Mouse (Mus musculus): ENCODE data around the gene Vamp4. TPM values are rescaled to one million over a fixed set of nuclear protein-coding genes. Genes with fewer than 3 reads are reported as not detected.

Gene Vamp4
- polyA plus RNA-seq, 1 experiment from 2014 or later, result 70.6 TPM

GRCm38 (mm10) chr1:162570931-162571601 lies 751 bp downstream of the Vamp4 start:
- Histone ChIP-seq H3K4me1 (replicated peaks; ENCODE audit: control insufficient read depth, insufficient read depth, low read length) (peaks cover 14% of the 10 kb centered on the region), H3K4me2 (replicated peaks) (peak overlapping the region; percentile 65), H3K9me3 (ENCODE audit: control insufficient read depth, low read length) (0 out of 2 replicates have a peak, but pooled peaks cover 4% of the 10 kb centered on the region), H3K4me3 (replicated peaks; ENCODE audit: low read length) (peak overlapping the region; percentile 98), H3K27me3 (ENCODE audit: control insufficient read depth, insufficient read depth, low read length) (no peaks in the 10 kb centered on the region), H3K27ac (peak overlapping the region; percentile 95), H3K36me3 (replicated peaks; ENCODE audit: control insufficient read depth, insufficient read depth) (peaks cover 21% of the 10 kb centered on the region), H3K9ac (peak overlapping the region; percentile 93)
- ATAC-seq (ENCODE audit: low FRiP score) (no peak), DNase-seq (ENCODE audit: low spot score) (peak; percentile 37)
- under 1% methylated on average over 46 of the region's 46 CpGs for WGBS

DNA sequence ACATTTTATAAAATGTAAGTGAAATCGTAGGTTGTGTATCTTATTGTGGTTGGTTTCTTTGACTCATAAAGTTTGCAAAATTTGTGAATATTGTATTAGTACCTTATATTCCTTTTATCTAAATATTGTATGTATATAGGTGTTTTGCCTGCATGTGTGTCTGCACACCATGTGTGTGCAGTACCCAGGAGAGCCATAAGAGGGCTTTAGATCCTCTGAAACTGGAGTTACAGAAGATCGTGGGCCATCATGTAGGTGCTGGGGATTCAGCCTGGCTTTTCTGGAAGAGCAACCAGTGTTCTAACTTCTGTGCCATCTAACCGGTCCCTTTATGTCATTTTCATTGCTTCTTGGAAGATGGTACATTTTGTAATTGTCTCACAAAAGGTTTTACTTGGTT lies 4.8 kb downstream of the Vamp4 start:
- H3K9ac ChIP-seq, result no peak overlapping the region
- 0 out of 2 replicates have a peak, but pooled peaks cover 4% of the 10 kb centered on the region for H3K9me3 ChIP-seq (ENCODE audit: control insufficient read depth, low read length)
- H3K4me3 ChIP-seq (replicated peaks; ENCODE audit: low read length), result no peak overlapping the region
- 96% methylated on average over 3 of the region's 3 CpGs for WGBS
- H3K36me3 ChIP-seq (replicated peaks; ENCODE audit: control insufficient read depth, insufficient read depth), result peaks cover 53% of the 10 kb centered on the region
- no peak overlapping the region for H3K27ac ChIP-seq
- no peak overlapping the region for H3K4me2 ChIP-seq (replicated peaks)
- H3K4me1 ChIP-seq (replicated peaks; ENCODE audit: control insufficient read depth, insufficient read depth, low read length), result peaks cover 8% of the 10 kb centered on the region
- ATAC-seq (ENCODE audit: low FRiP score), result no peak
- DNase-seq (ENCODE audit: low spot score), result no peak
- H3K27me3 ChIP-seq (ENCODE audit: control insufficient read depth, insufficient read depth, low read length), result no peaks in the 10 kb centered on the region

- no peak overlapping the region for H3K4me2 ChIP-seq (replicated peaks)
- H3K9ac ChIP-seq, result no peak overlapping the region
- H3K27ac ChIP-seq, result no peak overlapping the region
- no peaks in the 10 kb centered on the region for H3K27me3 ChIP-seq (ENCODE audit: control insufficient read depth, insufficient read depth, low read length)
- H3K36me3 ChIP-seq (replicated peaks; ENCODE audit: control insufficient read depth, insufficient read depth), result peaks cover 51% of the 10 kb centered on the region
- WGBS, result 88% methylated on average over 2 of the region's 2 CpGs
- DNase-seq (ENCODE audit: low spot score), result no peak
- no peaks in the 10 kb centered on the region for H3K9me3 ChIP-seq (ENCODE audit: control insufficient read depth, low read length)
- ATAC-seq (ENCODE audit: low FRiP score), result no peak
- no peak overlapping the region for H3K4me3 ChIP-seq (replicated peaks; ENCODE audit: low read length)
- no peaks in the 10 kb centered on the region for H3K4me1 ChIP-seq (replicated peaks; ENCODE audit: control insufficient read depth, insufficient read depth, low read length)
Measured at GRCm38 (mm10) chr1:162582884-162583283, 12.6 kb downstream of the Vamp4 start.

DNA sequence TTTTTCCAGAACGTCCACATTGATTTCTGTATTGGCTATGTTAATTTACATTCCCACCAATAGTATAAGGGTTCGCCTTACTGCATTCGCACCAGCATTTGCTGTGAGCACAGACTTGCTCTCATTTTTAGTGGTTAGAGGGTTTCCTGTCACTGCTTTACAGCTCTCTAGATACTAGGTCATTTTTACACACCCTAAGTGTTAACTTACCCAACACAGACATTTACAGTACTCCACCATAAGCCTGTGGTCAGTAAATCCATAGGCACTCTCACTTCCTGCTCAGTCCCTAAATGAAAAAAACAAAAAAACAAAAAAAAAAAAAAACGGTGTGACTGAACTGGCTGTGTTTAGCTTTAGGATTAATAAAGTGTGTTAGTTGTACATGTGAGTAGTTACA lies 16.0 kb downstream of the Vamp4 start:
- 88% methylated on average over 4 of the region's 4 CpGs for WGBS
- H3K4me1 ChIP-seq (replicated peaks; ENCODE audit: control insufficient read depth, insufficient read depth, low read length), result no peaks in the 10 kb centered on the region; the same call in 1 of the 2 replicates
- peaks cover 33% of the 10 kb centered on the region for H3K36me3 ChIP-seq (replicated peaks; ENCODE audit: control insufficient read depth, insufficient read depth)
- H3K4me2 ChIP-seq (replicated peaks), result no peak overlapping the region
- H3K4me3 ChIP-seq (replicated peaks; ENCODE audit: low read length), result no peak overlapping the region
- no peaks in the 10 kb centered on the region for H3K27me3 ChIP-seq (ENCODE audit: control insufficient read depth, insufficient read depth, low read length)
- ATAC-seq (ENCODE audit: low FRiP score) (no peak), DNase-seq (ENCODE audit: low spot score) (no peak)
- H3K9ac ChIP-seq, result no peak overlapping the region
- H3K27ac ChIP-seq, result no peak overlapping the region
- H3K9me3 ChIP-seq (ENCODE audit: control insufficient read depth, low read length), result no peaks in the 10 kb centered on the region

DNA sequence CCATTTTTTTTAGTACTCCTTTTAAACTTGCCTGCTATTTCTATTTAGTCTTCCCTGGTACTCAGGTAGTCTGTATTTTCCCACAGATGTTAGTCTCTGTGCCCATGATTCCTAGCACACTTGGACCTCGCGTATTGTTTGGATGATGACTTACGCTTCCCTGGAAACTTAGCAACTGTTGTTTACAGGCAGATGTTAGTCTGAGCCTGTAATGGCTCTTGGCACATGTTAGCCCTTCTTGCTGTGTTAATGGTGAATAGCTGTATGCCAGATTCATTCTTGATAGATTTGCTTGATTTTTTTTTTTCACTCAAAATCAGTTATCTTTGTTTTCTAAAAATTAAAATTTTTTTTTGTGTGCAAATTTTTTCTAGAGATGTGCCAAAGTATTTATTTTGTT lies 18.3 kb downstream of the Vamp4 start:
- Histone ChIP-seq H3K9me3 (ENCODE audit: control insufficient read depth, low read length) (no peaks in the 10 kb centered on the region), H3K4me3 (replicated peaks; ENCODE audit: low read length) (no peak overlapping the region), H3K27ac (no peak overlapping the region), H3K4me1 (replicated peaks; ENCODE audit: control insufficient read depth, insufficient read depth, low read length) (no peaks in the 10 kb centered on the region; the same call in 1 of the 2 replicates), H3K9ac (no peak overlapping the region), H3K36me3 (replicated peaks; ENCODE audit: control insufficient read depth, insufficient read depth) (peaks cover 31% of the 10 kb centered on the region), H3K4me2 (replicated peaks) (no peak overlapping the region), H3K27me3 (ENCODE audit: control insufficient read depth, insufficient read depth, low read length) (no peaks in the 10 kb centered on the region)
- DNase-seq (ENCODE audit: low spot score) (no peak), ATAC-seq (ENCODE audit: low FRiP score) (no peak)
- WGBS, result 76% methylated on average over 3 of the region's 3 CpGs

- Histone ChIP-seq H3K36me3 (replicated peaks; ENCODE audit: control insufficient read depth, insufficient read depth) (peaks cover 25% of the 10 kb centered on the region; the same call in 1 of the 2 replicates), H3K27ac (no peak overlapping the region), H3K9me3 (ENCODE audit: control insufficient read depth, low read length) (no peaks in the 10 kb centered on the region), H3K9ac (no peak overlapping the region), H3K4me1 (replicated peaks; ENCODE audit: control insufficient read depth, insufficient read depth, low read length) (no peaks in the 10 kb centered on the region; the same call in 1 of the 2 replicates), H3K4me2 (replicated peaks) (no peak overlapping the region), H3K4me3 (replicated peaks; ENCODE audit: low read length) (no peak overlapping the region), H3K27me3 (ENCODE audit: control insufficient read depth, insufficient read depth, low read length) (no peaks in the 10 kb centered on the region)
- ATAC-seq (ENCODE audit: low FRiP score) (peak; percentile 77; the same call in 1 of the 2 replicates), DNase-seq (ENCODE audit: low spot score) (no peak)
- WGBS, result 4% methylated on average over 9 of the region's 9 CpGs
Measured at GRCm38 (mm10) chr1:162589443-162589842, 19.1 kb downstream of the Vamp4 start.

- Histone ChIP-seq H3K4me1 (replicated peaks; ENCODE audit: control insufficient read depth, insufficient read depth, low read length) (no peaks in the 10 kb centered on the region; the same call in 1 of the 2 replicates), H3K4me2 (replicated peaks) (no peak overlapping the region), H3K36me3 (replicated peaks; ENCODE audit: control insufficient read depth, insufficient read depth) (peaks cover 21% of the 10 kb centered on the region; the same call in 1 of the 2 replicates), H3K27me3 (ENCODE audit: control insufficient read depth, insufficient read depth, low read length) (no peaks in the 10 kb centered on the region), H3K4me3 (replicated peaks; ENCODE audit: low read length) (no peak overlapping the region), H3K9ac (no peak overlapping the region), H3K9me3 (ENCODE audit: control insufficient read depth, low read length) (no peaks in the 10 kb centered on the region), H3K27ac (peak overlapping the region; percentile 12; the same call in 1 of the 2 replicates)
- DNase-seq (ENCODE audit: low spot score) (no peak), ATAC-seq (ENCODE audit: low FRiP score) (peak; percentile 66; the same call in 1 of the 2 replicates)
- WGBS, result 51% methylated on average over 8 of the region's 8 CpGs
Measured at GRCm38 (mm10) chr1:162590415-162590997, 20.2 kb downstream of the Vamp4 start.

DNA sequence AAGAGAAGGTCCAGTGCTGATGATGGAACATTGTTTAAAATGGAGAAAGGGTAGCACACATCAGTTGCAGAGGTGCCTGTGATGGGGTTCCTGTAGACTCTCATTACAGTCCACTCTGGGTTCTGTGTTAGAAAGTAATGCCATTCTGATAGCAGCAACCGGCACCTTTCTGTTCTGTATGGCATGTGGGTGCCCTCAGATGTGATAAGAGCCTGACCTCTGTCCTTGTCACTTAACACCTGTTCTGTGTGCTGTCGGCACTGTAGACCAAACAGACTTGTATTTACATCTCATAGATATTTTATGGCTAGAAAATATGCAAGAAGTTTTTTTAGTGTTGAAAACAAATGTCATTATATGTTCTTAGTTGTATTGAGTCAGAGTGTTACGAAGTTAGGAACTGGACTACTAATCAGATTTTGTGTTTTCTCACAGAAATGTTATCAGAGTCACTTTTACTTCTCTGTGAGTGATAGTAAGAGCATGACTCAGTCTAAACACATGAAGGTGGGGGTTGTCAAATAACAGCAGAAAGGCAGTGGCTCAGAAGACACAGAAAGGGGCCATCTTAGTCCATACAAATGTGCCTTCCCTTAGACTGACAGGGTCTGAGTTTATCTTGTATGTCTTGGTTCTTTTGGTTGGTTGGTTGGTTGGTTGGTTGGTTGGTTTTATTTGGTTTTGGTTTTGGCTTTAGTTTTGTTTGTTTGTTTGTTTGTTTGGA lies 27.2 kb downstream of the Vamp4 start:
- Histone ChIP-seq H3K9me3 (ENCODE audit: control insufficient read depth, low read length) (no peaks in the 10 kb centered on the region), H3K4me1 (replicated peaks; ENCODE audit: control insufficient read depth, insufficient read depth, low read length) (peaks cover 10% of the 10 kb centered on the region; the same call in 1 of the 2 replicates)
- 91% methylated on average over 3 of the region's 3 CpGs for WGBS

DNA sequence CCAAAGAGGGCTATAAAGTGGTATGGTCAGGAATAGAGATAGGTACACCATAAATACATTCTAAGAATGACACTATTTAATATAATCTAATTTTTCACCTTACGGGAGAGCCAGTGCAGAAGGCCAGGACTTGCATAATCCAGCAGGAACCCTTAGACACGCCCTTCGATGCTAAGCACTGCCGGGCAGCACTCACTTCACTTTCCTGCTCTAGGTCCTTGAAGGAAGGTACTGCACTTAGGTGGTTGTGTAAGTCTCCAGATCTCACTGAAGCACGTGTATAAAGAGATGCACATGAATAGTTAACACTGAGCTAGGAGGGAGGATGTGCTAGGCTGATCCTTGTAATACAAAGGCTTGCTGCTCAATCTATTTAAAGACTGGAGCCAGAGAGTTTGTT lies 29.3 kb downstream of the Vamp4 start:
- Histone ChIP-seq H3K4me1 (replicated peaks; ENCODE audit: control insufficient read depth, insufficient read depth, low read length) (peaks cover 10% of the 10 kb centered on the region; the same call in 1 of the 2 replicates), H3K9ac (no peak overlapping the region), H3K4me3 (replicated peaks; ENCODE audit: low read length) (no peak overlapping the region), H3K9me3 (ENCODE audit: control insufficient read depth, low read length) (no peaks in the 10 kb centered on the region), H3K36me3 (replicated peaks; ENCODE audit: control insufficient read depth, insufficient read depth) (peaks cover 34% of the 10 kb centered on the region; the same call in 1 of the 2 replicates), H3K27ac (no peak overlapping the region), H3K27me3 (ENCODE audit: control insufficient read depth, insufficient read depth, low read length) (no peaks in the 10 kb centered on the region), H3K4me2 (replicated peaks) (no peak overlapping the region)
- no peak for ATAC-seq (ENCODE audit: low FRiP score)
- no peak for DNase-seq (ENCODE audit: low spot score)
- WGBS, result 91% methylated on average over 5 of the region's 5 CpGs

More for the DNA sequence above, 27.2 kb downstream of the Vamp4 start:
- ATAC-seq (ENCODE audit: low FRiP score) (no peak), DNase-seq (ENCODE audit: low spot score) (no peak)
- Histone ChIP-seq H3K4me2 (replicated peaks) (no peak overlapping the region), H3K4me3 (replicated peaks; ENCODE audit: low read length) (no peak overlapping the region), H3K9ac (no peak overlapping the region), H3K27ac (no peak overlapping the region), H3K36me3 (replicated peaks; ENCODE audit: control insufficient read depth, insufficient read depth) (peaks cover 40% of the 10 kb centered on the region), H3K27me3 (ENCODE audit: control insufficient read depth, insufficient read depth, low read length) (no peaks in the 10 kb centered on the region)

Data from hindbrain, embryonic 14.5 days (tissue).